ENCODE assay signal across 27 mouse cellular contexts in genomic region chr8:127988887-127989286, GRCm38 (mm10).
DNase-seq lines count a peak whose midpoint lies in the region; ATAC-seq and TF ChIP-seq lines count a peak whose summit lies in the region.
"Had no signal": no experiment of that assay in that cellular context is flagged by ENCODE, and none has a peak within 500 bp of the region (broad histone marks: within the 10 kb centered on the region; RNA-seq: fewer than 3 reads in every experiment).

No protein-coding gene starts in this region.

- TF ChIP-seq CTCF in layer of hippocampus, adult 2 months (conservative IDR thresholded peaks at IDR 0.05): no peak

- peak; percentile 53 for DNase-seq in layer of hippocampus, adult 11-12 months (ENCODE audit: low spot score)
- DNase-seq in layer of hippocampus, postnatal 25 days (ENCODE audit: extremely low spot score in 1 of 2, low spot score in 1 of 2): no peak
- peak; percentile 60 to 68 for DNase-seq in layer of hippocampus, adult 2 months (ENCODE audit: low spot score in 2 of 2)
- DNase-seq in layer of hippocampus, adult 9-11 months: peak; percentile 62
- no peak for DNase-seq in thymus, postnatal 36 days
- DNase-seq in embryo, embryonic 9.5 days (ENCODE audit: extremely low spot score): no peak
- DNase-seq: adrenal gland, postnatal 10 days; adrenal gland, postnatal 36 days; cerebellum, adult 18-20 months; cerebellum, adult 9-10 months; cerebellum, postnatal 14 days; forebrain, postnatal 0 days; gastrocnemius, adult 2 months; gastrocnemius, postnatal 25 days; heart, adult 18-20 months; heart, postnatal 10 days; heart, postnatal 36 days had no signal

- H3K27ac ChIP-seq in layer of hippocampus, adult 2 months: peak overlapping the region; percentile 80
- H3K27ac ChIP-seq: embryonic facial prominence, embryonic 12.5 days; embryonic facial prominence, embryonic 15.5 days; gastrocnemius, adult 2 months; heart, embryonic 15.5 days; hindbrain, embryonic 10.5 days; hindbrain, embryonic 13.5 days had no signal

- ATAC-seq in cerebellum, adult (ENCODE audit: insufficient number of reproducible peaks, low FRiP score, low TSS enrichment): no peak
- ATAC-seq: forebrain, embryonic 14.5 days; forebrain, postnatal 0 days; hindbrain, embryonic 16.5 days; Patski had no signal

- H3K4me3 ChIP-seq in layer of hippocampus, adult 2 months: no peak overlapping the region
- H3K4me3 ChIP-seq: embryonic facial prominence, embryonic 12.5 days; embryonic facial prominence, embryonic 15.5 days; gastrocnemius, adult 2 months; heart, embryonic 12.5 days; heart, embryonic 15.5 days; hindbrain, embryonic 10.5 days; hindbrain, embryonic 13.5 days had no signal

Comparison
In these comparisons a context has a peak if more than half of its experiments do, and no peak if none do; other contexts are left out.
1. DNase-seq: peak in layer of hippocampus, adult 11-12 months (single experiment), layer of hippocampus, adult 2 months (2 of 2) and layer of hippocampus, adult 9-11 months (single experiment); none in layer of hippocampus, postnatal 25 days (0 of 2), thymus, postnatal 36 days (0 of 2) and embryo, embryonic 9.5 days (single experiment).